Mouse (Mus musculus) heart, embryonic 16.5 days (tissue): ENCODE results near the gene Rffl. TPM values are rescaled to one million over a fixed set of nuclear protein-coding genes. Genes with fewer than 3 reads are reported as not detected.

Experiments used
- ATAC-seq: fragments of 200-750 bp; cut with Nextera tagmentation; replicated peaks from 2 replicates; pipeline ENCODE4 v1.8.0; 2017; ENCODE audit warnings: moderate number of reproducible peaks; ENCODE audit not compliant: insufficient read depth, low FRiP score; ENCODE audit errors: extremely low read depth
- H3K27ac ChIP-seq: fragments of 300-500 bp; sonication (generic); 2 replicates; pipeline ENCODE4 v1.5.1; 2014; ENCODE audit warnings: mild to moderate bottlenecking, low read length, control low read depth, moderate library complexity
- H3K27me3 ChIP-seq: fragments of 300-500 bp; sonication (generic); 2 replicates; pipeline ENCODE4 v1.6.1; 2014; ENCODE audit warnings: low read length, mixed read lengths; ENCODE audit not compliant: control insufficient read depth, insufficient read depth
- H3K36me3 ChIP-seq: fragments of 300-500 bp; sonication (generic); 2 replicates; pipeline ENCODE4 v1.6.1; 2014; ENCODE audit not compliant: control insufficient read depth, insufficient read depth
- H3K4me1 ChIP-seq: fragments of 300-500 bp; sonication (generic); 2 replicates; pipeline ENCODE4 v1.6.1; 2014; ENCODE audit warnings: low read length, mixed read lengths; ENCODE audit not compliant: control insufficient read depth, insufficient read depth
- H3K4me2 ChIP-seq: fragments of 300-500 bp; sonication (generic); 2 replicates; pipeline ENCODE4 v1.6.1; 2014; ENCODE audit warnings: low read depth, mild to moderate bottlenecking, control low read depth, low read length
- H3K4me3 ChIP-seq: fragments of 300-500 bp; sonication (generic); 2 replicates; pipeline ENCODE4 v1.5.1; 2014; ENCODE audit warnings: mild to moderate bottlenecking, control low read depth, low read length
- H3K9ac ChIP-seq: fragments of 300-500 bp; sonication (generic); 2 replicates; pipeline ENCODE4 v1.6.1; 2014; ENCODE audit warnings: low read length, control low read depth
- H3K9me3 ChIP-seq: fragments of 300-500 bp; sonication (generic); replicated peaks from 2 replicates; pipeline ENCODE4 v1.6.1; 2016; ENCODE audit warnings: low read length; ENCODE audit not compliant: control insufficient read depth
- WGBS: fragments of 180-500 bp; shearing (Covaris S2); extraction: QIAGEN DNeasy Blood & Tissue Kit; methylation state at CpG from one replicate; pipeline ENCODE4 v1.1.7; 2014; 5-methylcytosine and 5-hydroxymethylcytosine counted together
- polyA plus RNA-seq: library from polyadenylated mRNA; unstranded; fragments of >200 nt; fragmentation: Nextera tagmentation; extraction: Ambion mirVana; gene quantifications from 2 replicates; pipeline ENCODE4 v1.2.1, GENCODE M21; 2015

The Rffl gene
- polyA plus RNA-seq, 1 experiment from 2014 or later = 5.5 TPM

DNA sequence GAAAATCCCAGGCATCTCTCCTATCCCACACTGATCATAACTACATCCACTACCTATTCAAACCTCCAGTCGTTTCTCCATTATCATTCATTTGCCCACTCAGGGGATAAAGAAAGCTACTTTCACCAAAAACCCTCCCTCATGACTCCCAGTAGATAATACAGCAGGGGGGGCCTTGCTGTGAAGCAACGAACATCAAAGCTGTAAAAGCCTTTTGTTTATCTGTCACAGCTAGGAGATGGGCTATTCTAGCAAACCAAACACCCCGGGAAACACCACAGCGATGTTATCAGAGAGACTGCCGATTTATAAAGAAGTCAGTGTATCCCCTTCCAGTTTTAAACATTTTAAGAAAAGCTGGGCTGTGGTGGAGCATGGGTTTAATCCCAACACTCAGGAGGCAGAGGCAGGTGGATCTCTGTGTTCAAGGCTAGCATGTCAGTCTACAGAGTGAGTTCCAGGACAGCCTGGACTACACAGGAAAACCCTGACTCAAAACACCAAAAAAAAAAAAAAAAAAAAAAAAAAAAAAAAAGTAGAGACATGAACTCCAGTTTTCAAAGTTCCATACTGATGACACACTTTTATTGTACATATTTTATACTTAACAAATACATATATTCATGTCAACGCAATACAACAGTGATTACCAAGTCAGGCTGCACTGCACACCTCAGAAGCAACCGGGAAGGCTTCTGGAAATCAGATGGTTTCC is 4.0 kb downstream of the Rffl start:
- H3K4me2 ChIP-seq = no peak overlapping the region
- no peak overlapping the region for H3K27ac ChIP-seq
- WGBS = 30% methylated on average over 7 of the region's 7 CpGs
- no peaks in the 10 kb centered on the region for H3K27me3 ChIP-seq
- H3K9me3 ChIP-seq = no peaks in the 10 kb centered on the region
- peaks cover 8% of the 10 kb centered on the region for H3K4me1 ChIP-seq
- no peak for ATAC-seq
- H3K9ac ChIP-seq = no peak overlapping the region
- no peak overlapping the region for H3K4me3 ChIP-seq
- H3K36me3 ChIP-seq = no peaks in the 10 kb centered on the region

- Histone ChIP-seq H3K4me2 (no peak overlapping the region), H3K36me3 (no peaks in the 10 kb centered on the region), H3K27me3 (no peaks in the 10 kb centered on the region), H3K4me1 (peaks cover 12% of the 10 kb centered on the region), H3K27ac (no peak overlapping the region), H3K9me3 (no peaks in the 10 kb centered on the region), H3K9ac (no peak overlapping the region), H3K4me3 (no peak overlapping the region)
- ATAC-seq = no peak
- whole genome bisulfite sequencing = 81% methylated on average over 10 of the region's 10 CpGs
These were observed 5.1 kb downstream of the Rffl start for GRCm38 (mm10) chr11:82865957-82866356.

DNA sequence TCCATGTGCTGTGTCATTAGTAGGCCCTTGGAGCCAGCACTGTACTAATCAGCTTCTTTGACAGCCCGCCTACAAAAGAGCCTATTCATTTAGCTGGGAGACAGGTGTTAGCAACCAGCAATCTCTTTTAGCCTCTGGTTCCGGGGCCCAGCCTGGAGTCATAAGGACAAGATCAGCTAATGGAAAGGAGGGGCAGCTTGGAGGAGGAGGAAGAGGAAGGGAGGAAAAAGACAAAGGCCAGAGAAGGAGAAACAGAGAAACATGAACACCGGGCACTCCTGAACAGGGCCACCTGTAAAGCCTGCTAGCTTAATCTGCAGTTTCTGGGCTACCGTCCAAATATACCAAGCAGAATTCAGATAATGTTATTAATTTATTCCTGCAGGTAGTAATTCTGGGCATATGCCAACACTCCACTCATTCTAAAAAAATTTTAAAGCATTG is 7.5 kb downstream of the Rffl start:
- ATAC-seq = no peak
- 43% methylated on average over 4 of the region's 4 CpGs for WGBS
- Histone ChIP-seq H3K9me3 (no peaks in the 10 kb centered on the region), H3K9ac (no peak overlapping the region), H3K27ac (no peak overlapping the region), H3K36me3 (no peaks in the 10 kb centered on the region), H3K27me3 (no peaks in the 10 kb centered on the region), H3K4me1 (peaks cover 7% of the 10 kb centered on the region), H3K4me2 (no peak overlapping the region), H3K4me3 (no peak overlapping the region)

DNA sequence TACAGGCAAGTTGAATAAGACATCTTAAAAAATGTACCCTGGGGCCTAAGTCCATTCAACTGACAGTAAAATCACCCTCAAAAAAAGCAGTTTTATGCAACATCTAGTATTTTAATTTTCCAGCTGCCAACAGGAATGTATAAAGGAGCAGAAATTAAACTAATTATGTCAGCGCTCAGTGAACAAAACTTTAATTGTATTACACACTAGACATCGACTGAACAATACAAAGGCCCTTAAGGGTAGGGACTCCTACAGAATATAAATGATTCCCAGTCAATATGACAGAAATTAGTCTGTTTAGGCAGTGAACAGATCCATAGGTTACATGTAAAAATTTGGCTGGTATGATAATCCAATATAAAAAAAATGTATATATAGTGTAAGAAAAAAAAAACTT is 8.0 kb downstream of the Rffl start:
- Histone ChIP-seq H3K27ac (no peak overlapping the region), H3K9ac (no peak overlapping the region), H3K27me3 (no peaks in the 10 kb centered on the region), H3K4me2 (no peak overlapping the region), H3K36me3 (no peaks in the 10 kb centered on the region), H3K4me1 (peaks cover 7% of the 10 kb centered on the region), H3K9me3 (no peaks in the 10 kb centered on the region), H3K4me3 (no peak overlapping the region)
- ATAC-seq = no peak
- WGBS = 88% methylated on average over 2 of the region's 2 CpGs

GRCm38 (mm10) chr11:82862638-82863037 is 8.4 kb downstream of the Rffl start:
- Histone ChIP-seq H3K4me3 (no peak overlapping the region), H3K4me1 (peaks cover 7% of the 10 kb centered on the region), H3K4me2 (no peak overlapping the region), H3K27me3 (no peaks in the 10 kb centered on the region), H3K9me3 (no peaks in the 10 kb centered on the region), H3K9ac (no peak overlapping the region), H3K27ac (no peak overlapping the region), H3K36me3 (no peaks in the 10 kb centered on the region)
- no peak for ATAC-seq
- WGBS = 77% methylated on average over 9 of the region's 9 CpGs

GRCm38 (mm10) chr11:82861558-82861957 is 9.5 kb downstream of the Rffl start:
- no peak for ATAC-seq
- Histone ChIP-seq H3K4me2 (no peak overlapping the region), H3K4me1 (peaks cover 7% of the 10 kb centered on the region), H3K4me3 (no peak overlapping the region), H3K27ac (no peak overlapping the region), H3K9ac (no peak overlapping the region), H3K9me3 (no peaks in the 10 kb centered on the region), H3K27me3 (no peaks in the 10 kb centered on the region), H3K36me3 (no peaks in the 10 kb centered on the region)
- 65% methylated on average over 8 of the region's 8 CpGs for WGBS

GRCm38 (mm10) chr11:82860759-82861158 is 10.3 kb downstream of the Rffl start:
- 0 out of 2 replicates have a peak, but pooled peaks have one; percentile 37 for ATAC-seq
- WGBS = 74% methylated on average over 6 of the region's 6 CpGs

DNA sequence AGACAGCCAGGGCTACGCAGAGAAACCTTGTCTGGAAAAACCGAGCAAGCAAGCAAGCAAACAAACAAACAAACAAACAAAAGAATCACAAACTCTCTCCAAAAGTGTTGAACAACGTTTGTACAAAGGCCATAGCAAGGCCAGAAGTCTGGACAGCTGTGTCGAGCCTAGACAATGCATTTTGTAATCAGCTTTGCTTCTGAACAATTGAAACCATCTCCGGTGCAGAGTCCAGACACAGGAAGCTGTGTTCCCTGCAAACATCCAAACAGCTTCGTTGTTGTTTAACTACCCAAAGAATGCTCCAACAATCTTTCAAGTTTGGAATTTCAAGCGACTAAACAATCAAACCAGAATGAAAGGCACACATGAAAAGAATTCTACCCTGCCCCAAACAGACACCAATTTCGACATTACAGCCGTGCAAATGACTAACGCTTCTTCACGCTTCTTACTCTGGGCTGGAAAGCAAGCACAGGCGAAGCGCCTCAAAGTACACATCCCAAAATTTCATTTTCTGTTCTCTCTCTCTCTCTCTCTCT is 13.6 kb downstream of the Rffl start:
- Histone ChIP-seq H3K27ac (peak overlapping the region; percentile 36; the same call in 1 of the 2 replicates), H3K9me3 (no peaks in the 10 kb centered on the region), H3K9ac (no peak overlapping the region), H3K36me3 (no peaks in the 10 kb centered on the region), H3K4me1 (peaks cover 4% of the 10 kb centered on the region; the same call in 1 of the 2 replicates), H3K27me3 (no peaks in the 10 kb centered on the region), H3K4me2 (no peak overlapping the region), H3K4me3 (no peak overlapping the region)
- WGBS = 71% methylated on average over 13 of the region's 13 CpGs
- ATAC-seq = no peak

More at GRCm38 (mm10) chr11:82860759-82861158, 10.3 kb downstream of the Rffl start:
- H3K4me1 ChIP-seq = peaks cover 7% of the 10 kb centered on the region
- H3K9me3 ChIP-seq = no peaks in the 10 kb centered on the region
- no peak overlapping the region for H3K4me3 ChIP-seq
- H3K36me3 ChIP-seq = no peaks in the 10 kb centered on the region
- no peak overlapping the region for H3K9ac ChIP-seq
- no peaks in the 10 kb centered on the region for H3K27me3 ChIP-seq
- no peak overlapping the region for H3K27ac ChIP-seq
- H3K4me2 ChIP-seq = no peak overlapping the region

- no peaks in the 10 kb centered on the region for H3K27me3 ChIP-seq
- H3K36me3 ChIP-seq = no peaks in the 10 kb centered on the region
- H3K4me2 ChIP-seq = no peak overlapping the region
- no peaks in the 10 kb centered on the region; the same call in 1 of the 2 replicates for H3K4me1 ChIP-seq
- no peak overlapping the region for H3K4me3 ChIP-seq
- H3K9ac ChIP-seq = no peak overlapping the region
- ATAC-seq = no peak
- H3K9me3 ChIP-seq = no peaks in the 10 kb centered on the region
- WGBS = 77% methylated on average over 10 of the region's 10 CpGs
- no peak overlapping the region for H3K27ac ChIP-seq
These were observed 15.0 kb downstream of the Rffl start for GRCm38 (mm10) chr11:82856032-82856431.
